Comparison of ENCODE assay signal across 8 mouse cellular contexts in genomic region chr1:191717141-191717540, GRCm38 (mm10). TPM values are rescaled to one million over a fixed set of nuclear protein-coding genes. Genes with fewer than 3 reads are reported as not detected.
A peak's percentile ranks its signal among the peaks of the same experiment; 100 is the strongest.
DNase-seq lines count a peak whose midpoint lies in the region; ATAC-seq and TF ChIP-seq lines count a peak whose summit lies in the region.

No protein-coding gene starts in this region.

- WGBS in liver, adult 2 months = 9% methylated on average over 1 of the region's 1 CpGs
- WGBS in embryonic facial prominence, embryonic 10.5 days = 5% methylated on average over 1 of the region's 1 CpGs
- WGBS in intestine, embryonic 15.5 days = 5% methylated on average over 1 of the region's 1 CpGs
- 0% methylated on average over 1 of the region's 1 CpGs for WGBS in neural tube, embryonic 13.5 days

- no peak for TF ChIP-seq CTCF in liver, adult 2 months (IDR thresholded peaks at IDR 0.05; ENCODE audit: low read depth, low read length)

- peak overlapping the region; percentile 89 for H3K4me2 ChIP-seq in intestine, embryonic 15.5 days (replicated peaks)
- peak overlapping the region; percentile 67 for H3K4me2 ChIP-seq in neural tube, embryonic 13.5 days

- peak overlapping the region; percentile 78 for H3K27ac ChIP-seq in liver, adult 2 months (replicated peaks; ENCODE audit: insufficient read depth, low read depth, low read length)
- H3K27ac ChIP-seq in embryonic facial prominence, embryonic 10.5 days (replicated peaks) = peak overlapping the region; percentile 94
- 0 out of 2 replicates have a peak overlapping the region, but pooled peaks have one; percentile 94 for H3K27ac ChIP-seq in intestine, embryonic 15.5 days
- H3K27ac ChIP-seq in neural tube, embryonic 13.5 days (replicated peaks) = peak overlapping the region; percentile 96

- peaks cover 12% of the 10 kb centered on the region for H3K4me1 ChIP-seq in liver, adult 2 months (ENCODE audit: control insufficient read depth, insufficient read depth, low read length)
- H3K4me1 ChIP-seq in embryonic facial prominence, embryonic 10.5 days = peaks cover 26% of the 10 kb centered on the region
- H3K4me1 ChIP-seq in intestine, embryonic 15.5 days (replicated peaks) = peaks cover 7% of the 10 kb centered on the region; the same call in 1 of the 2 replicates
- peaks cover 36% of the 10 kb centered on the region for H3K4me1 ChIP-seq in neural tube, embryonic 13.5 days (replicated peaks)

- peaks cover 9% of the 10 kb centered on the region for H3K36me3 ChIP-seq in liver, adult 2 months (ENCODE audit: control insufficient read depth, insufficient read depth, low read length)
- peaks cover 19% of the 10 kb centered on the region for H3K36me3 ChIP-seq in embryonic facial prominence, embryonic 10.5 days (replicated peaks)
- H3K36me3 ChIP-seq in intestine, embryonic 15.5 days = no peaks in the 10 kb centered on the region
- H3K36me3 ChIP-seq in neural tube, embryonic 13.5 days = no peaks in the 10 kb centered on the region

- no peak for ATAC-seq in intestine, embryonic 15.5 days
- peak; percentile 40; the same call in 1 of the 2 replicates for ATAC-seq in neural tube, embryonic 13.5 days (ENCODE audit: low read depth)

- no peak for DNase-seq in liver, adult 2 months (ENCODE audit: extremely low read depth, low read depth, low spot score)
- no peak for DNase-seq in liver
- no peak for DNase-seq in embryonic facial prominence, embryonic 10.5 days (ENCODE audit: low spot score)
- DNase-seq in frontal cortex, postnatal 36 days (ENCODE audit: low spot score in 2 of 2) = no peak
- DNase-seq in cerebellum, adult 18-20 months = no peak
- no peak for DNase-seq in urinary bladder, adult 2 months (ENCODE audit: low spot score)

- no peaks in the 10 kb centered on the region for H3K9me3 ChIP-seq in embryonic facial prominence, embryonic 10.5 days
- no peaks in the 10 kb centered on the region for H3K9me3 ChIP-seq in intestine, embryonic 15.5 days
- no peaks in the 10 kb centered on the region for H3K9me3 ChIP-seq in neural tube, embryonic 13.5 days

- no peaks in the 10 kb centered on the region for H3K27me3 ChIP-seq in liver, adult 2 months (ENCODE audit: control insufficient read depth, insufficient read depth, low read length)
- H3K27me3 ChIP-seq in embryonic facial prominence, embryonic 10.5 days (replicated peaks; ENCODE audit: low read depth, poor library complexity, severe bottlenecking) = peaks cover 6% of the 10 kb centered on the region; the same call in 1 of the 2 replicates
- H3K27me3 ChIP-seq in intestine, embryonic 15.5 days (replicated peaks) = no peaks in the 10 kb centered on the region
- H3K27me3 ChIP-seq in neural tube, embryonic 13.5 days = no peaks in the 10 kb centered on the region

- H3K4me3 ChIP-seq in liver, adult 2 months (ENCODE audit: insufficient read depth, low read depth, low read length) = no peak overlapping the region
- H3K4me3 ChIP-seq in embryonic facial prominence, embryonic 10.5 days = peak overlapping the region; percentile 85
- peak overlapping the region; percentile 94 for H3K4me3 ChIP-seq in intestine, embryonic 15.5 days (replicated peaks)
- peak overlapping the region; percentile 91 for H3K4me3 ChIP-seq in neural tube, embryonic 13.5 days

- H3K9ac ChIP-seq in liver, adult 2 months (ENCODE audit: low read depth, low read length) = peak overlapping the region; percentile 90
- peak overlapping the region; percentile 79 for H3K9ac ChIP-seq in intestine, embryonic 15.5 days
- H3K9ac ChIP-seq in neural tube, embryonic 13.5 days = peak overlapping the region; percentile 99

- TF ChIP-seq POLR2A in liver, adult 2 months (IDR thresholded peaks at IDR 0.05; ENCODE audit: extremely low read depth, insufficient read depth, low read length) = no peak

- H3K79me2 ChIP-seq in liver, adult 2 months (ENCODE audit: control insufficient read depth, insufficient read depth, low read length) = peaks cover 10% of the 10 kb centered on the region; the same call in 1 of the 2 replicates

RNA-seq across cellular contexts. Expression of gene Lpgat1, which starts 0.5 kb away (rescaled TPM):
- 71.2 and 82.1 TPM in 2 replicates for total RNA-seq in liver, adult 2 months (2014; rRNA removed)
- polyA plus RNA-seq in liver, adult 2 months (2012; rRNA removed) = 19.8 and 27.9 TPM in 2 replicates
- 24.0 and 24.4 TPM in 2 replicates for polyA plus RNA-seq in embryonic facial prominence, embryonic 10.5 days (2016; fragmentation: Nextera tagmentation; extraction: Ambion mirVana)
- polyA plus RNA-seq in intestine, embryonic 15.5 days (2015; fragmentation: Nextera tagmentation; extraction: Ambion mirVana) = 31.2 and 37.2 TPM in 2 replicates
- polyA plus RNA-seq in neural tube, embryonic 13.5 days (2015; fragmentation: Nextera tagmentation; extraction: Ambion mirVana) = 29.9 and 35.4 TPM in 2 replicates
- polyA plus RNA-seq in urinary bladder, adult 2 months (2012; rRNA removed) = 30.0 and 33.1 TPM in 2 replicates
